Mouse (Mus musculus): ENCODE data around the gene Btbd35f9.
"Not testable (repeated sequence)": the region's sequence is repeated elsewhere in the genome, so short reads cannot be mapped to it uniquely, and the experiment has no call there.

Btbd35f9 gene

DNA sequence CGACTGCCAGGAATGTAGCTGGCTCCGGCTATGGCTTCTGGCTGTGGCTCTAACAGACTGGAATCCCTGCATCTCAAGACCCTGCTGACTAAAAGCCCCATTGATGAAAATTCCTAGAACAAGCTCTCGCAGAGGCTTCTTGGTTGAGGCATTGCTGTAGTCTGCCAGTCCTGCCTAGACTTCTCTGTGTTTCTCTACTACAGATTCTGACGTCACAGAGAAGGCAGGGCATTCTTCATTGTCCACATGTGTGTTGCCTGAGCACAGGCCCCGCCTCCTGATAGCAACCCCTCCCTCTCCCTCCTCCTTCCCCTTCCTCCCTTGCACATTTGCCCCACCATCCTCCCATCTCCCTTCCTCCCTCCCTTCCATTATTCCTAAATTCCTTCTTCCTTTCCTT is at the start of gene Btbd35f9:
Gene Btbd35f9, minus strand, starts transcription at position 101 of the 400 bp plus-strand sequence.
- not testable (repeated sequence) for DNase-seq (ENCODE audit: low spot score)
